Mouse (Mus musculus) thymus, adult 2 months (tissue): ENCODE data around the gene Spdye4c.

ENCODE experiments used
- CTCF ChIP-seq: fragments of 200-500 bp; IDR thresholded peaks from 2 replicates; pipeline ENCODE4 v1.5.1; 2012; ENCODE audit warnings: mild to moderate bottlenecking, control low read depth, low read length, moderate library complexity, borderline replicate concordance; ENCODE audit not compliant: control insufficient read depth, poor library complexity, insufficient read depth; ENCODE audit errors: extremely low read depth
- POLR2A ChIP-seq: fragments of 200-500 bp; IDR thresholded peaks from 2 replicates; pipeline ENCODE4 v1.6.1; 2012; ENCODE audit warnings: mild to moderate bottlenecking, low read length, control low read depth, moderate library complexity; ENCODE audit not compliant: control insufficient read depth, poor library complexity, insufficient read depth; ENCODE audit errors: extremely low read depth

DNA sequence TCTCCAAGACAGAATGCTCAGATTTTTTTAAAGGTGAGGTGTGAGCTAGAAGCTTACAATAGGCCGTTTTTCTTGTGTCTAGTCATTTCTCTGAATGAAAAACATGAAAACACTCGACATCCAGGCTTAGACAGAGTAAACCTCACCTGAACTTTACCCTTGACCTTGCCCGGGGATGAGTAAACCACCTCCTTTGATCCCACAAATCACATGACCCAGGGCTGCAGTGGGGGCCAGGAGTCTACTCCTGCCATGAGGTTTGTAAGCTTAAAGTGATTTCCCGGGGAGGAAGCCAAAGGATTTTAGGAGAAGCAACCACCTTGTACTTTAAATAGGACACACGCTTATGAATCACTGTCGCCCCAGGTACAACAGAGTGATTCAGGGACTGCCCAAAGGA lies 23.0 kb upstream of the Spdye4c start:
- TF ChIP-seq CTCF (no peak), POLR2A (no peak)
